Mouse (Mus musculus): ENCODE measurements around the gene Tspan12. TPM values are rescaled to one million over a fixed set of nuclear protein-coding genes. Genes with fewer than 3 reads are reported as not detected.
"Not testable (repeated sequence)": the region's sequence is repeated elsewhere in the genome, so short reads cannot be mapped to it uniquely, and the experiment has no call there.

Tspan12 gene
- polyA plus RNA-seq, 1 experiment from 2014 or later, result 85.3 TPM

DNA sequence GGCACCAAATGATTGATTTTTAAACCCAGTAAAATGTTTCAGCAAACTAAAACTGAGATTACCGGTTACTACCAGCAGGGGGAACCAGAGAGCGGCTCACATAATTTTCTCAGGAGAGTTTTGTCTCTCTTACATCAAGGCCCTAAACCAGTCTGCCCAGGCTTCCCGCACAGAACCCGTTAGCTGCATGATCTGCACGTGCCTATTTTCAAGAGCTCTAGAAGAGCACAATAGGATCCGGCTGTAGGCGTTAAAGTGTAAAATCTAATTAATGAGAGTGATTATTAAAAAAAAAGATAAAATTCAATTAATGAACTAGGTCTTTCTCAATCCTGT is 57.3 kb downstream of the Tspan12 start:
- H3K36me3 ChIP-seq (ENCODE audit: control insufficient read depth, insufficient read depth), result peaks cover 12% of the 10 kb centered on the region
- H3K4me3 ChIP-seq (ENCODE audit: low read length), result no peak overlapping the region
- H3K4me1 ChIP-seq (ENCODE audit: control insufficient read depth, insufficient read depth, low read length), result no peaks in the 10 kb centered on the region
- H3K4me2 ChIP-seq (ENCODE audit: low read depth, low read length), result no peak overlapping the region
- H3K9me3 ChIP-seq (replicated peaks; ENCODE audit: control insufficient read depth, low read length), result no peaks in the 10 kb centered on the region
- H3K27me3 ChIP-seq (ENCODE audit: control insufficient read depth, insufficient read depth, low read length), result no peaks in the 10 kb centered on the region
- ATAC-seq (replicated peaks; ENCODE audit: extremely low read depth, insufficient read depth, low FRiP score), result no peak
- 7% methylated on average over 7 of the region's 7 CpGs for WGBS
- no peak overlapping the region for H3K27ac ChIP-seq (ENCODE audit: low read length)
- H3K9ac ChIP-seq (ENCODE audit: low read length), result no peak overlapping the region

DNA sequence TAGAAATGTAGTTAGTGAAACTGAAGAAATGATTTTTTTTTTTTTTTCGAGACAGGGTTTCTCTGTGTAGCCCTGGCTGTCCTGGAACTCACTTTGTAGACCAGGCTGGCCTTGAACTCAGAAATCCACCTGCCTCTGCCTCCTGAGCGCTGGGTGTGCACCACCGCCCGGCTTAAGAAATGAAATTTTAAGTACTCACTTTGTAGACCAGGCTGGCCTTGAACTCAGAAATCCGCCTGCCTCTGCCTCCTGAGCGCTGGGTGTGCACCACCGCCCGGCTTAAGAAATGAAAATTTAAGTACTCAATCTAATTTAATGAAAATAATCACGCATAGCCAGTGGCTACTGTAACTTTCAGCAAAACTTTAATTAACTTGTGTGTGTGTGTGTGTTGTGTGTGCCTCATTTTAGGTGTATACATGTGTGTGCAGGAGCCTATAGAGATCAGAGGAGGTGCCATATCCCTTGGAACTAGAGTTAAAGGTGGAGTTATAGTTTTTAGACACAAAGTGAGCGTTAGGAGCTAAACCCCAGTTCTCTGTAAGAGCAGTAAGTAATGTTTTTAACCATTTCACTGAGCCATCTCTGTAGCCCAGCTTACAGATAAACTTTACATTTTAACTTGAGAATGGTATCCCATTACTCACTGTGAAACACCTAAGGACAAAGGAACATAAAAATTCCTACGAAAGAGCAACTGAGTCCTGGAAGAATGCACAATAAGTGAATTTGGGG is 57.8 kb downstream of the Tspan12 start:
- 79% methylated on average over 11 of the region's 11 CpGs for WGBS
- ATAC-seq (replicated peaks; ENCODE audit: extremely low read depth, insufficient read depth, low FRiP score), result no peak

DNA sequence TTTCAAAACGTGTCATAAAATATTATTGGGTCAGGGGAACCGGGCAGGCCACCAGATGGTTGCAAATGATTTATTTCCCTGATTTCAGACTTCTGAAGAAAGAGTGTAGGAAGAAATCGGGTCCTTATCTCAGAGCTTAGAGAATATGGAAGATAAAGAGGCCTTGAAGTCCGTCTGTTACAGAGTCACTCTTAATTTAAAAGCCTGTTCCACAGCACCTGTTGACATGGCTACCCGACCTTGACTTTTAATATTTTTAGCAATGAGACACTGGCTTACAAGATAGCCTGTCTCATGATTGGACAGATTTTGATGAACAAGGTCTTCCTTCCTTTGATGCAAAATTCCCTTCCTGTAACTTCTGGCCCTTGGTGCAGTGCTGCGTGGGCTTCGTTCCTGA is 61.0 kb downstream of the Tspan12 start:
- no peak for ATAC-seq (replicated peaks; ENCODE audit: extremely low read depth, insufficient read depth, low FRiP score)
- Histone ChIP-seq H3K9ac (ENCODE audit: low read length) (no peak overlapping the region), H3K27ac (ENCODE audit: low read length) (no peak overlapping the region), H3K4me3 (ENCODE audit: low read length) (no peak overlapping the region), H3K9me3 (replicated peaks; ENCODE audit: control insufficient read depth, low read length) (no peaks in the 10 kb centered on the region), H3K4me2 (ENCODE audit: low read depth, low read length) (no peak overlapping the region), H3K36me3 (ENCODE audit: control insufficient read depth, insufficient read depth) (0 out of 2 replicates have a peak, but pooled peaks cover 3% of the 10 kb centered on the region), H3K4me1 (ENCODE audit: control insufficient read depth, insufficient read depth, low read length) (peaks cover 2% of the 10 kb centered on the region; the same call in 1 of the 2 replicates), H3K27me3 (ENCODE audit: control insufficient read depth, insufficient read depth, low read length) (no peaks in the 10 kb centered on the region)
- WGBS, result 49% methylated on average over 7 of the region's 7 CpGs

More for the DNA sequence above, 57.8 kb downstream of the Tspan12 start:
- no peak overlapping the region for H3K4me2 ChIP-seq (ENCODE audit: low read depth, low read length)
- H3K9ac ChIP-seq (ENCODE audit: low read length), result no peak overlapping the region
- H3K27me3 ChIP-seq (ENCODE audit: control insufficient read depth, insufficient read depth, low read length), result no peaks in the 10 kb centered on the region
- peaks cover 8% of the 10 kb centered on the region for H3K36me3 ChIP-seq (ENCODE audit: control insufficient read depth, insufficient read depth)
- no peaks in the 10 kb centered on the region for H3K4me1 ChIP-seq (ENCODE audit: control insufficient read depth, insufficient read depth, low read length)
- H3K9me3 ChIP-seq (replicated peaks; ENCODE audit: control insufficient read depth, low read length), result no peaks in the 10 kb centered on the region
- no peak overlapping the region for H3K4me3 ChIP-seq (ENCODE audit: low read length)
- H3K27ac ChIP-seq (ENCODE audit: low read length), result no peak overlapping the region

DNA sequence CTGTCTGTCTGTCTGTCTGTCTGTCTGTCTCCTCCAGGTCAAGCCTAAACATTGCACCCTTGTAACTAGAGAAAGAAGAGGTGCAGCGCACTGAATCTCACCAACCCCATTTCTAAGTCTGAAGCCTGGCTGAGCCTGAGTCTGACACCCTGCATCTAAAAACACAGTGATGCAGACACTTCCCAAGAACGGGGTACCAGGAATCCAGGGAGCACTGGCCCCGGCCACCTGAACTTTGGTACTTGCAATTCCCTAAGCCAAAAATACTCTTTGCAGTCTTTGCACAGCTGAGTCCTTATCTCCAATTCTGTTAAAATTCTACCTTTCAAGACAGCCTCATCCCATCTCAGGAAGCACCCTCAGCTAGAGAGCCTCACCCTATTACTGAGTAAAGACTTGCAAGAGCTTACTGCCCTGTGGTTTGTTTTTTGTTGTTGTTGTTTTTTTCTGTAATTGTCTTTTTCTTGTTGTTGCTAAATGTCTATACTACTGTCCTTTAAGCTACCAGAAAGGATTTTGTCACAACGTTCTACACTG is 61.7 kb downstream of the Tspan12 start:
- H3K9ac ChIP-seq (ENCODE audit: low read length), result no peak overlapping the region
- no peak for ATAC-seq (replicated peaks; ENCODE audit: extremely low read depth, insufficient read depth, low FRiP score)
- H3K4me1 ChIP-seq (ENCODE audit: control insufficient read depth, insufficient read depth, low read length), result peaks cover 2% of the 10 kb centered on the region; the same call in 1 of the 2 replicates
- H3K27me3 ChIP-seq (ENCODE audit: control insufficient read depth, insufficient read depth, low read length), result no peaks in the 10 kb centered on the region
- 70% methylated on average over 4 of the region's 4 CpGs for WGBS
- no peak overlapping the region for H3K27ac ChIP-seq (ENCODE audit: low read length)
- peaks cover 6% of the 10 kb centered on the region; the same call in 1 of the 2 replicates for H3K36me3 ChIP-seq (ENCODE audit: control insufficient read depth, insufficient read depth)
- no peaks in the 10 kb centered on the region for H3K9me3 ChIP-seq (replicated peaks; ENCODE audit: control insufficient read depth, low read length)
- H3K4me2 ChIP-seq (ENCODE audit: low read depth, low read length), result no peak overlapping the region
- no peak overlapping the region for H3K4me3 ChIP-seq (ENCODE audit: low read length)

DNA sequence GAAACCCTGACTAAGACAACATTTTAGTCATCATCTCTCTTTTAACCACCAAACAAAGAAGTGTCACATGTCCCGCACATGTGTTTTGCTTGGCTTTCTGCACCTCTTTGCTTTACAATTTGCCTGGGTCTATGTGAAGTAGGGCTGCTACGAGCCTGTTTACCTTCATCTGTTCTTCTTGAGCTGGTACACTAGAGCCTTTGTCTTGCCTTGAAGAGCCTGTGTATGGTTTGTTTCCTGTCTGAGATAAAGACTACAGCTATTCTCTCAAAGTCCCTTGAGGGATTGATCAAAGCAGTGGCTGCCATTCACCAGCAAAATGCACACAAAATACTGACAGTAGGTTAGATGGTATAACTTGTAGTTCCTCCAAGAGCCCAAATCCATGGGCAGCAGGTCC is 62.3 kb downstream of the Tspan12 start:
- H3K4me1 ChIP-seq (ENCODE audit: control insufficient read depth, insufficient read depth, low read length), result peaks cover 2% of the 10 kb centered on the region; the same call in 1 of the 2 replicates
- WGBS, result 62% methylated on average over 2 of the region's 2 CpGs
- no peak for ATAC-seq (replicated peaks; ENCODE audit: extremely low read depth, insufficient read depth, low FRiP score)
- no peak overlapping the region for H3K9ac ChIP-seq (ENCODE audit: low read length)
- H3K4me2 ChIP-seq (ENCODE audit: low read depth, low read length), result no peak overlapping the region
- no peaks in the 10 kb centered on the region for H3K27me3 ChIP-seq (ENCODE audit: control insufficient read depth, insufficient read depth, low read length)
- no peaks in the 10 kb centered on the region for H3K9me3 ChIP-seq (replicated peaks; ENCODE audit: control insufficient read depth, low read length)
- no peak overlapping the region for H3K27ac ChIP-seq (ENCODE audit: low read length)
- no peak overlapping the region for H3K4me3 ChIP-seq (ENCODE audit: low read length)
- H3K36me3 ChIP-seq (ENCODE audit: control insufficient read depth, insufficient read depth), result peaks cover 6% of the 10 kb centered on the region; the same call in 1 of the 2 replicates

DNA sequence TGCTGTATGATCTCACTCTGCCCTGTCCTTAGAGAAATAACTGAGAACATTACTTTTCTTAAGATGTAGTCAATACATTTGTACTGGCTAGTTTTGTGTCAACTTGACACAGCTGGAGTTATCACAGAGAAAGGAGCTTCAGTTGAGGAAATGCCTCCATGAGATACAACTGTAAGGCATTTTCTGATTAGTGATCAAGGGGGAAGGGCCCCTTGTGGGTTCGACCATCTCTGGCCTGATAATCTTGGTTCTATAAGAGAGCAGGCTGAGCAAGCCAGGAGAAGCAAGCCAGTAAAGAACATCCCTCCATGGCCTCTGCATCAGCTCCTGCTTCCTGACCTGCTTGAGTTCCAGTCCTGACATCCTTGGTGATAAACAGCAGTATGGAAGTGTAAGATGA is 62.7 kb downstream of the Tspan12 start:
- 38% methylated on average over 1 of the region's 1 CpGs for WGBS
- not testable (repeated sequence) for ATAC-seq (replicated peaks; ENCODE audit: extremely low read depth, insufficient read depth, low FRiP score)

DNA sequence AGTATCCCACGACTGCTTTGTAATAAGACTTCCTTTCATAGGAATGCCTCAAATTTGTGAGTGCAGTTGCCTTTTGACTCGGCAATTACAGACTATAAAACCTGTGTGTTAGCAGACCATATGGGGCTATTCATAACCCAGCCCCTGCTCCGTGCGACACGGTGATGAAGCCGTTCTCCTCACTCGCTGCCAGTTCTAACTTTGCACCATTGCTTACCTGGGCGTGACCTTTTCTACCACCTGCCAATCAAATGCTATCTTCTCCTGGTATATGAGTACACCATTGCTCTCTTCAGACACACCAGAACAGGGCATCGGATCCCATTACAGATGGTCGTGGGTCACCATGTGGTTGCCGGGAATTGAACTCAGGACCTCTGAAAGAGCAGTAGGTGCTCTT is 64.6 kb downstream of the Tspan12 start:
- no peaks in the 10 kb centered on the region for H3K27me3 ChIP-seq (ENCODE audit: control insufficient read depth, insufficient read depth, low read length)
- no peak overlapping the region for H3K9ac ChIP-seq (ENCODE audit: low read length)
- H3K4me3 ChIP-seq (ENCODE audit: low read length), result no peak overlapping the region
- H3K27ac ChIP-seq (ENCODE audit: low read length), result no peak overlapping the region
- H3K4me1 ChIP-seq (ENCODE audit: control insufficient read depth, insufficient read depth, low read length), result peaks cover 2% of the 10 kb centered on the region; the same call in 1 of the 2 replicates
- 77% methylated on average over 11 of the region's 11 CpGs for WGBS
- H3K4me2 ChIP-seq (ENCODE audit: low read depth, low read length), result no peak overlapping the region
- no peak for ATAC-seq (replicated peaks; ENCODE audit: extremely low read depth, insufficient read depth, low FRiP score)
- H3K36me3 ChIP-seq (ENCODE audit: control insufficient read depth, insufficient read depth), result peaks cover 6% of the 10 kb centered on the region; the same call in 1 of the 2 replicates
- H3K9me3 ChIP-seq (replicated peaks; ENCODE audit: control insufficient read depth, low read length), result no peaks in the 10 kb centered on the region

More for the DNA sequence above, 62.7 kb downstream of the Tspan12 start:
- not testable (repeated sequence) for H3K4me3 ChIP-seq (ENCODE audit: low read length); H3K4me2 ChIP-seq (ENCODE audit: low read depth, low read length); H3K27ac ChIP-seq (ENCODE audit: low read length); H3K4me1 ChIP-seq (ENCODE audit: control insufficient read depth, insufficient read depth, low read length); H3K27me3 ChIP-seq (ENCODE audit: control insufficient read depth, insufficient read depth, low read length); H3K36me3 ChIP-seq (ENCODE audit: control insufficient read depth, insufficient read depth); H3K9me3 ChIP-seq (replicated peaks; ENCODE audit: control insufficient read depth, low read length); H3K9ac ChIP-seq (ENCODE audit: low read length)

DNA sequence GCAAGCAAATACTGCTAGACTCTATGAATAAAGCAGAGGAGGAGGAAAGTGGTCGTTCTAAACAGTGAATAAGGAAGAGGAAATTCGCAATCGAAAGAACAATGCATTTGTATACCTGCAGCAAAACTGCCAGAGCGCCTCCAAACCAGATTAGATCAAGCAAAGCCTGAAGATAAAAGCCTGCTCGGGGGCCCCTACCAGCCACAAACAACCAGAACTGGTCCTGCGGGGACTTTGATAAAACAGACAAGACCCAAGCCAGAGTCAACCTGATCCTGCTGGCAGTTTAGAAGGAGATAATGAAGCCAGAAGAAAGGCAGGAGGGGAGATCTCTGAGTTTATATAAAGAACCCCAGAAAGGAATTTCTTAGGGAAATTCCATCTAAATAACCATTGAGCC is 65.0 kb downstream of the Tspan12 start:
- Histone ChIP-seq H3K4me2 (ENCODE audit: low read depth, low read length) (no peak overlapping the region), H3K27me3 (ENCODE audit: control insufficient read depth, insufficient read depth, low read length) (no peaks in the 10 kb centered on the region), H3K27ac (ENCODE audit: low read length) (no peak overlapping the region), H3K4me3 (ENCODE audit: low read length) (no peak overlapping the region), H3K4me1 (ENCODE audit: control insufficient read depth, insufficient read depth, low read length) (peaks cover 2% of the 10 kb centered on the region; the same call in 1 of the 2 replicates), H3K36me3 (ENCODE audit: control insufficient read depth, insufficient read depth) (peaks cover 6% of the 10 kb centered on the region; the same call in 1 of the 2 replicates), H3K9me3 (replicated peaks; ENCODE audit: control insufficient read depth, low read length) (no peaks in the 10 kb centered on the region), H3K9ac (ENCODE audit: low read length) (no peak overlapping the region)
- ATAC-seq (replicated peaks; ENCODE audit: extremely low read depth, insufficient read depth, low FRiP score), result no peak
- 41% methylated on average over 6 of the region's 6 CpGs for WGBS

DNA sequence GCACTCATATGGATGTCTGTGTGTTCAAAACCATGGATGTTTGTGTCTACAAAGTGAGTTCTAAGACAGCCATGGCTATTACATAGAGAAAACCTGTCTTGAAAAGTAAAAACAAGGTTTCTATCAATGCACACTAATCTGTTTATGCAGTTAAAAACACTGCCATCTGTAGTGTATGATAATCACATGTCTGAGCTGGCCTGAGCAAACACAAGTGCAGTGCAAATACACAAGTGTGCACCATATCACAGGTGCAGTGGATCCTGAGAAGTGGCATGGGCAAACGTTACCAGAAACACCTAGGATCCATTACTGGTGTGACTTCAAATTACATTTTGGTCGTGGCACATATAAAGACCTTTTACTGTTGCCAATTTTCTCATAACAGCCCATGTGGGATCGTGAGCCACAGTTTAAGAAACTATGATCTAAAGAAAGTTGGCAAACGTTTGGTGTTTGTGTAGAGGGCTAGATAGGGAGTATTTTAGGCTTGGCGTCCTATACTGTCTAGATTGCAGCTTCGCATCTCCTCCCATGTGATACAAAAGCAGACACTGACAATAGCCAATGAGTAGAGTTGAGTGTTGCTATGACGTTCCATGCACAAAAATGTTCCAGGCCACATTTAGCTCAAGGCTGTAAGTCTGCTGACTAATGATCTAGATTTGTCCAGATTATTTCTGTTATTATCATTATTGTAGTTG is 78.0 kb downstream of the Tspan12 start:
- WGBS, result 71% methylated on average over 7 of the region's 7 CpGs
- H3K9ac ChIP-seq (ENCODE audit: low read length), result no peak overlapping the region

More for the DNA sequence above, 78.0 kb downstream of the Tspan12 start:
- no peaks in the 10 kb centered on the region for H3K9me3 ChIP-seq (replicated peaks; ENCODE audit: control insufficient read depth, low read length)
- no peak overlapping the region for H3K27ac ChIP-seq (ENCODE audit: low read length)
- H3K4me1 ChIP-seq (ENCODE audit: control insufficient read depth, insufficient read depth, low read length), result no peaks in the 10 kb centered on the region
- H3K4me3 ChIP-seq (ENCODE audit: low read length), result no peak overlapping the region
- no peaks in the 10 kb centered on the region for H3K27me3 ChIP-seq (ENCODE audit: control insufficient read depth, insufficient read depth, low read length)
- no peak overlapping the region for H3K4me2 ChIP-seq (ENCODE audit: low read depth, low read length)
- H3K36me3 ChIP-seq (ENCODE audit: control insufficient read depth, insufficient read depth), result peaks cover 12% of the 10 kb centered on the region; the same call in 1 of the 2 replicates
- no peak for ATAC-seq (replicated peaks; ENCODE audit: extremely low read depth, insufficient read depth, low FRiP score)

Data from heart, embryonic 16.5 days (tissue).